Mouse (Mus musculus): ENCODE measurements at regions not wholly inside any gene's neighbourhood (a gene's known extent, or its start where the extent isn't known, plus 50 kb on each side); places are given as distances from the start of the nearest gene placed in this dataset.

DNA sequence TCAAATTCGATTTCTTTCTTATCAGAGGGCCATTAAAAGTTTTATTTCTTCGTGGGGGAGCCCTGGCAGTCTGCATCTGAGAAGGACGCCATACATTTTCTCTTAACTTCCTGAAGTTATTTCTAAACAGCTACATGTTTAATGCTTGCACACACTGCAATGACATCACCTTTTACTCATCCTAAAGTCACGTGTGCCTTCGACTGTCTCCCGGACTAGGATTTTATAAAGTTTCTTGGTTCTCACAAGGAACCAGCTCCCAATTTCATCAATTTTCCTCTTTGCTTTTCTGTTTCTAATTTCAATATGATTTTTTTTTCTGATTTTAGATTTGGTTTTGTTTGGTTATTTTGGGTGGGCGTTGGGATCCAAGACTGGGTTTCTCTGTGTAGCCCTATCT lies 73.8 kb upstream of the Lrig3 start:
- H3K4me2 ChIP-seq (replicated peaks; ENCODE audit: low read depth, low read length) = no peak overlapping the region
- H3K9ac ChIP-seq (replicated peaks; ENCODE audit: low read depth, low read length) = no peak overlapping the region
- H3K9me3 ChIP-seq (ENCODE audit: control insufficient read depth, low read depth, low read length) = no peaks in the 10 kb centered on the region
- H3K27me3 ChIP-seq (ENCODE audit: control insufficient read depth, insufficient read depth, low read length) = no peaks in the 10 kb centered on the region
- no peaks in the 10 kb centered on the region for H3K4me1 ChIP-seq (ENCODE audit: control insufficient read depth, insufficient read depth, low read length)
- no peak overlapping the region for H3K4me3 ChIP-seq (ENCODE audit: low read depth, low read length)
- no peak overlapping the region for H3K27ac ChIP-seq (ENCODE audit: low read length)
- 82% methylated on average over 7 of the region's 7 CpGs for WGBS
- no peaks in the 10 kb centered on the region for H3K36me3 ChIP-seq (ENCODE audit: control insufficient read depth, insufficient read depth, low read length)
- no peak for ATAC-seq (ENCODE audit: insufficient number of reproducible peaks, insufficient read depth, low FRiP score, low read depth)

DNA sequence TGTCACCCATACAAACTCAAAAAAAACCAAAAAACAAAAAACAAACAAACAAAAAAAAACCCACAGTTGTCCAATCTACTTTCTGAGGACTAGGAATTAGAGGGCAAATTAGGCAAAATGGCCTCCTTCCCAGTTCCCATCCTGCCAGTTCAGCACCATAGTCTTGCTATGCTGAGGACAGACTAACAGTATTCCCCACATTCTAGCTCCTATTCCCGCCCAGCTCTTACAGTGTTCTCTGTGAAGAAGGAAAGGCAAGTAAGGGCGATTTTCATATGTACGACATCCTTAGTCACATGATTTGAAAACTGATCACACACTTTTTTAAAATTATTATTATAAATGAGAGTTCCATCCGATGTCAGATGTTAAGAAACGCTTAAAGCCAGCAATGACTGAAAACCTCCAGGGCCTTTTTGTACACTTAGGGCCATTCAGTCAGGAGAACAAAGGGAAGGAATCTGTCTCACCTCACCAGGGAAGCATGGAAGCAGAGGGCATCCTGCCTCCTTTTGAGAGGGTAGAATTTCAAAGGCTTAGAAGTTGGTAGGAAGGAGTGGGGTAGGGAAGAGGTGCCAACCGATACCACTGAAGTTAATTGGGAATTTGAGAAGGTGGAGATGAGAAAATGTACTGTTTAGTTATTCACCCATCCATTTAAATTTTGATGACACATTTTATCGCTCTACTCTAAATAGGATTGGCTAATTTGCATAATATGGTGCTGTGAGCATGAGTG lies 70.1 kb upstream of the Lrig3 start:
- Histone ChIP-seq H3K9me3 (ENCODE audit: control insufficient read depth, low read depth, low read length) (no peaks in the 10 kb centered on the region), H3K4me3 (ENCODE audit: low read depth, low read length) (no peak overlapping the region), H3K9ac (replicated peaks; ENCODE audit: low read depth, low read length) (no peak overlapping the region), H3K4me2 (replicated peaks; ENCODE audit: low read depth, low read length) (no peak overlapping the region), H3K4me1 (ENCODE audit: control insufficient read depth, insufficient read depth, low read length) (no peaks in the 10 kb centered on the region), H3K36me3 (ENCODE audit: control insufficient read depth, insufficient read depth, low read length) (no peaks in the 10 kb centered on the region), H3K27ac (ENCODE audit: low read length) (no peak overlapping the region), H3K27me3 (ENCODE audit: control insufficient read depth, insufficient read depth, low read length) (no peaks in the 10 kb centered on the region)
- 68% methylated on average over 7 of the region's 7 CpGs for WGBS
- ATAC-seq (ENCODE audit: insufficient number of reproducible peaks, insufficient read depth, low FRiP score, low read depth) = no peak

DNA sequence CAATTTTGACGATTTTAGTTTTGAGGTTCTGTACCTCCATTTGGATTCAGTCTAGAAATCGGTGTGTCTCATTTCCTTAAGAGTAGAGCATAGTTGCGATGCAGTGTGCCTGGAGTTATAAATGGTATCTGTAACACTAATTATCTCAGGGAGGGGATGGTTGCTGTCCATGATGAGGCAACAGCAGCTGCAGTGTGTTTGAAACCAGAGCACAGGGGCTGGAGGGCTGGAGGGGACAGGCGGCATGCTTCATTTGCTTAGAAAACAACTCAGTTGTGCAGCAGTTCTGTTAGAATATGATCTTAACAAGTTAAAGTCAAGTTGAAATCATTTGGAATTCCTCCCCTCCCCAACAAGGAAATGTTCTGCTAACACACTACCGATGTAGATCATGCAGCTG lies 69.3 kb upstream of the Lrig3 start:
- Histone ChIP-seq H3K9me3 (ENCODE audit: control insufficient read depth, low read depth, low read length) (no peaks in the 10 kb centered on the region), H3K4me2 (replicated peaks; ENCODE audit: low read depth, low read length) (no peak overlapping the region), H3K4me1 (ENCODE audit: control insufficient read depth, insufficient read depth, low read length) (no peaks in the 10 kb centered on the region), H3K9ac (replicated peaks; ENCODE audit: low read depth, low read length) (no peak overlapping the region), H3K27ac (ENCODE audit: low read length) (no peak overlapping the region), H3K4me3 (ENCODE audit: low read depth, low read length) (no peak overlapping the region), H3K36me3 (ENCODE audit: control insufficient read depth, insufficient read depth, low read length) (no peaks in the 10 kb centered on the region), H3K27me3 (ENCODE audit: control insufficient read depth, insufficient read depth, low read length) (no peaks in the 10 kb centered on the region)
- ATAC-seq (ENCODE audit: insufficient number of reproducible peaks, insufficient read depth, low FRiP score, low read depth) = no peak
- 64% methylated on average over 5 of the region's 5 CpGs for WGBS

DNA sequence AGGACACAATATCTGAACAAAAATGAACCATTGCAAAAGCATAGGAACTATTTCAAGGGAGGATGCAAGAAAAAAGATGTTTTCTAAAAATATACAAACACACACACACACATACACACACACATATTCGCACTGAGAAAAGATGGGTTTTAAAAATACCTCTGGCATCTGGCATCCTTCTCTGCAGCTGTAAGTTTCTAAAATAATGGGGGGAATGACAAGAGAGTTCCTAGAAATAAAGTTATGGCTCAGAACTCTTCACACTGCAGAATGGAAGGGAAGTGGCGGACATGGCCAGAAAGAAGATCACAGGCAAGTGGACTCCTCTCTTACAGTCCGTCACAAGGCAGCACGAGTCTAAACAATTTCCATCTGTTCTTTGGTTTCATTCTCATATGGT lies 66.5 kb upstream of the Lrig3 start:
- Histone ChIP-seq H3K4me3 (ENCODE audit: low read depth, low read length) (no peak overlapping the region), H3K36me3 (ENCODE audit: control insufficient read depth, insufficient read depth, low read length) (no peaks in the 10 kb centered on the region), H3K4me1 (ENCODE audit: control insufficient read depth, insufficient read depth, low read length) (no peaks in the 10 kb centered on the region), H3K27me3 (ENCODE audit: control insufficient read depth, insufficient read depth, low read length) (no peaks in the 10 kb centered on the region), H3K27ac (ENCODE audit: low read length) (no peak overlapping the region), H3K9ac (replicated peaks; ENCODE audit: low read depth, low read length) (no peak overlapping the region), H3K4me2 (replicated peaks; ENCODE audit: low read depth, low read length) (no peak overlapping the region), H3K9me3 (ENCODE audit: control insufficient read depth, low read depth, low read length) (no peaks in the 10 kb centered on the region)
- ATAC-seq (ENCODE audit: insufficient number of reproducible peaks, insufficient read depth, low FRiP score, low read depth) = no peak
- WGBS = 85% methylated on average over 4 of the region's 4 CpGs

DNA sequence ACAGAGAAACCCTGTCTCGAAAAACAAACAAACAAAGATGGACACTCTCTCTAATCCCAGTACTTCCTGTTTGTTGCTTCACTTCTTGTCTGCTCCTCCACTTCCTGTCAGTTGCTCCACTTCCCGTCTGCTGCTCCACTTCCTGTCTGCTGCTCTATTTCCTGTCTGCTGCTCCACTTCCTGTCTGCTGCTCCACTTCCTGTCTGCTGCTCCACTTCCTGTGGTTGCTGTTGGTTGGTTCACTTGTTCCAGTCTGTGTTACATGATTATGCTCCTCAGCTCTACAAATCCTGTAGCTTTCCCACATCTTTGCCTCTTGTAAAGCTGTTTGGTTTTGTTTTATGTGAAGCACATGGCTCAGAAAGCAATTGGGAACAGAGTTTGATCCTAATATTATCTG lies 65.4 kb upstream of the Lrig3 start:
- Histone ChIP-seq H3K27ac (ENCODE audit: low read length) (no peak overlapping the region), H3K27me3 (ENCODE audit: control insufficient read depth, insufficient read depth, low read length) (no peaks in the 10 kb centered on the region), H3K4me3 (ENCODE audit: low read depth, low read length) (no peak overlapping the region), H3K4me1 (ENCODE audit: control insufficient read depth, insufficient read depth, low read length) (no peaks in the 10 kb centered on the region), H3K9ac (replicated peaks; ENCODE audit: low read depth, low read length) (no peak overlapping the region), H3K36me3 (ENCODE audit: control insufficient read depth, insufficient read depth, low read length) (no peaks in the 10 kb centered on the region), H3K9me3 (ENCODE audit: control insufficient read depth, low read depth, low read length) (no peaks in the 10 kb centered on the region), H3K4me2 (replicated peaks; ENCODE audit: low read depth, low read length) (no peak overlapping the region)
- ATAC-seq (ENCODE audit: insufficient number of reproducible peaks, insufficient read depth, low FRiP score, low read depth) = no peak
- WGBS = 91% methylated on average over 2 of the region's 2 CpGs

DNA sequence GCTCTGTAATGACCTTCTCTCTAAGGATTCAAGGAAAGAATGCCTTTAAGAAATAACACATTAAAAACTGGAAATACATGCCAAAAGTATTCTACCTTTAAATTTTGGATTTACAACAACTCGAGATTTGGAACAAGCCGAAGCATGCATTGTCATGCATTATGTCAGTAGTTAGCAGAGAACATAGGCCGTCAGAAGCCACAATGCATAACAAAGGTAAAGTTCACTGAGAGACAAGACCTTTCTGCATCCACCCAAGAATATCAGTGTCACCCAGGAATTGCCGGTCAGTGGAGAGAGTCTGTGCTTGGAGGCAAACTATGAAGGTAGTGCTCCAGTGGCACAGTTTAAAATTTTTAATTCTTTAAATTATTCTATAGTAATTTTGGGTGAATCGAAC lies 63.3 kb upstream of the Lrig3 start:
- H3K4me3 ChIP-seq (ENCODE audit: low read depth, low read length) = no peak overlapping the region
- 87% methylated on average over 5 of the region's 5 CpGs for WGBS
- no peak overlapping the region for H3K9ac ChIP-seq (replicated peaks; ENCODE audit: low read depth, low read length)
- H3K4me2 ChIP-seq (replicated peaks; ENCODE audit: low read depth, low read length) = no peak overlapping the region
- H3K36me3 ChIP-seq (ENCODE audit: control insufficient read depth, insufficient read depth, low read length) = no peaks in the 10 kb centered on the region
- no peak overlapping the region for H3K27ac ChIP-seq (ENCODE audit: low read length)
- no peaks in the 10 kb centered on the region for H3K4me1 ChIP-seq (ENCODE audit: control insufficient read depth, insufficient read depth, low read length)
- ATAC-seq (ENCODE audit: insufficient number of reproducible peaks, insufficient read depth, low FRiP score, low read depth) = no peak
- no peaks in the 10 kb centered on the region for H3K9me3 ChIP-seq (ENCODE audit: control insufficient read depth, low read depth, low read length)
- no peaks in the 10 kb centered on the region for H3K27me3 ChIP-seq (ENCODE audit: control insufficient read depth, insufficient read depth, low read length)

DNA sequence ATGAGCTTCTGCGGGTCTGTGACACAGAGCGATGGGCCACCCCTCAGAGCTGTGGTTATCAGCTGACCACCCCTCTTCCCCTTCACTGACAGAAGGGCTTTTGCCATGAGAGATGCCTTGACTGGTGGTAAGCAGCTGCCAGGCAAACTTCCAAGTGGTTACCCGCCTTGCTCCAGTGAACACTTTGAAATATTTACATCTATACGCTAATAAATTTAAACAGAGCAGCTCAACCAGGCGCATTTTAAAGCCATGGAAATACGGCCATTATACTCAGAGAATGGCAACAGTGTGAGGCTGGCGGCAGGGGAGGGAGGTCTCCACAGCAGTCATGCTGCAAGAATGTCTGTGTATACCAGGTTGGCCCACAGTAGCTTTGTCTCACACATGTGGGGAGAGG lies 53.8 kb upstream of the Lrig3 start:
- peak overlapping the region; percentile 58; the same call in 1 of the 2 replicates for H3K27ac ChIP-seq (ENCODE audit: low read length)
- 0 out of 2 replicates have a peak, but pooled peaks have one; percentile 42 for ATAC-seq (ENCODE audit: insufficient number of reproducible peaks, insufficient read depth, low FRiP score, low read depth)

More for the DNA sequence above, 53.8 kb upstream of the Lrig3 start:
- Histone ChIP-seq H3K36me3 (ENCODE audit: control insufficient read depth, insufficient read depth, low read length) (no peaks in the 10 kb centered on the region), H3K4me1 (ENCODE audit: control insufficient read depth, insufficient read depth, low read length) (peaks cover 12% of the 10 kb centered on the region; the same call in 1 of the 2 replicates), H3K4me3 (ENCODE audit: low read depth, low read length) (no peak overlapping the region), H3K27me3 (ENCODE audit: control insufficient read depth, insufficient read depth, low read length) (no peaks in the 10 kb centered on the region), H3K4me2 (replicated peaks; ENCODE audit: low read depth, low read length) (no peak overlapping the region), H3K9ac (replicated peaks; ENCODE audit: low read depth, low read length) (no peak overlapping the region), H3K9me3 (ENCODE audit: control insufficient read depth, low read depth, low read length) (no peaks in the 10 kb centered on the region)
- WGBS = 32% methylated on average over 7 of the region's 7 CpGs

Measured in stomach, embryonic 14.5 days (tissue).